Mouse (Mus musculus) spleen, adult 2 months (tissue): ENCODE data around the gene Prss3. TPM values are rescaled to one million over a fixed set of nuclear protein-coding genes. Genes with fewer than 3 reads are reported as not detected.
"Not testable (repeated sequence)": the region's sequence is repeated elsewhere in the genome, so short reads cannot be mapped to it uniquely, and the experiment has no call there.

Experiments
- DNase-seq, 2 experiments: peaks; one replicate each; pipeline versions ENCODE4 v3.0.0 to v3.0.0-alpha.2; 2012 to 2021; ENCODE audit warnings: low spot score in 2 of 2, low read depth in 1 of 2
- H3K27ac ChIP-seq: fragments of 200-500 bp; 2 replicates; pipeline ENCODE4 v1.5.1; 2012; ENCODE audit warnings: low read length, inconsistent platforms; ENCODE audit not compliant: insufficient read depth
- H3K27me3 ChIP-seq: fragments of 200-500 bp; 2 replicates; pipeline ENCODE4 v1.6.1; 2012; ENCODE audit warnings: mild to moderate bottlenecking, moderate library complexity, low read length, inconsistent platforms; ENCODE audit not compliant: control insufficient read depth, insufficient read depth
- H3K36me3 ChIP-seq: fragments of 200-500 bp; 2 replicates; pipeline ENCODE4 v1.6.1; 2012; ENCODE audit warnings: mild to moderate bottlenecking, low read length, inconsistent platforms; ENCODE audit not compliant: control insufficient read depth, insufficient read depth
- H3K4me1 ChIP-seq: fragments of 200-500 bp; 2 replicates; pipeline ENCODE4 v1.6.1; 2011; ENCODE audit warnings: inconsistent platforms; ENCODE audit not compliant: control insufficient read depth, insufficient read depth, insufficient read length
- H3K4me3 ChIP-seq: fragments of 200-500 bp; 2 replicates; pipeline ENCODE4 v1.5.1; 2011; ENCODE audit warnings: mild to moderate bottlenecking, inconsistent platforms; ENCODE audit not compliant: insufficient read depth, insufficient read length; ENCODE audit errors: extremely low read depth
- CTCF ChIP-seq: fragments of 200-500 bp; IDR thresholded peaks from 2 replicates; pipeline ENCODE4 v1.5.1; 2011; ENCODE audit warnings: mild to moderate bottlenecking, inconsistent platforms; ENCODE audit not compliant: insufficient read depth, insufficient read length, insufficient replicate concordance; ENCODE audit errors: extremely low read depth
- POLR2A ChIP-seq: fragments of 200-500 bp; IDR thresholded peaks from 2 replicates; pipeline ENCODE4 v1.6.1; 2011; ENCODE audit warnings: low read depth, low read length, inconsistent platforms
- WGBS: fragments of 180-500 bp; shearing (Covaris S2); methylation state at CpG from one replicate; pipeline ENCODE4 v1.1.7; 2018; 5-methylcytosine and 5-hydroxymethylcytosine counted together
- polyA plus RNA-seq: library from polyadenylated mRNA; depleted of rRNA; stranded (reverse); fragments of >200 nt; gene quantifications from 2 replicates; pipeline ENCODE4 v1.2.3, GENCODE M21; 2012; rRNA removed

The Prss3 gene
- 80.5 and 489 TPM in 2 replicates for polyA plus RNA-seq

GRCm38 (mm10) chr6:41377578-41377977 lies at the start of gene Prss3:
Gene Prss3, minus strand, starts transcription at chr6:41377678.
- not testable (repeated sequence) for DNase-seq, H3K27ac ChIP-seq, H3K4me3 ChIP-seq, H3K4me1 ChIP-seq, H3K36me3 ChIP-seq, H3K27me3 ChIP-seq

DNA sequence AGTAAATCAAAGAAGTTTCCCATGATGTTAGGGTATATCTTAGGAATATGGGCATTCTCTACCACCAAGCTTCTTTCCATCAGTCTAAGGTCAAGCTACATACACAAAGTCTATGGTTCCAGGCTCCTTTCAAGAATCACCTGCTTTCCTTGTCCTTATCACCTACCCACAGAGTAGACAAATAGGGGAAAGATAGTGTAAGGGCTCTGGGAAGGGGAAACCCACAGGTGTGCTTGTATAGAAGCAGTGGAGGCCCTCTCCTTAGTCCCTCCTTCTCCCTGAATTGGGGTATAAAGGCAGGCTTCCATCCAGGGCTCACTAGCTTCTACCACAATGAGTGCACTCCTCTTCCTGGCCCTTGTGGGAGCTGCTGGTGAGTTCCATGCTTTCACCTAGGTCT lies 14.6 kb upstream of the Prss3 start, which contains the start of gene Gm5771:
Gene Gm5771 (plus strand): TSS at position 301 of the 400 bp plus-strand sequence.
- not testable (repeated sequence) for H3K27me3 ChIP-seq, H3K36me3 ChIP-seq, DNase-seq, H3K27ac ChIP-seq, H3K4me1 ChIP-seq, H3K4me3 ChIP-seq

GRCm38 (mm10) chr6:41391640-41392039 lies 14.2 kb upstream of the Prss3 start:
- not testable (repeated sequence) for H3K36me3 ChIP-seq, DNase-seq, H3K4me1 ChIP-seq, H3K4me3 ChIP-seq, H3K27me3 ChIP-seq, H3K27ac ChIP-seq
- WGBS: 70% methylated on average over 1 of the region's 1 CpGs

DNA sequence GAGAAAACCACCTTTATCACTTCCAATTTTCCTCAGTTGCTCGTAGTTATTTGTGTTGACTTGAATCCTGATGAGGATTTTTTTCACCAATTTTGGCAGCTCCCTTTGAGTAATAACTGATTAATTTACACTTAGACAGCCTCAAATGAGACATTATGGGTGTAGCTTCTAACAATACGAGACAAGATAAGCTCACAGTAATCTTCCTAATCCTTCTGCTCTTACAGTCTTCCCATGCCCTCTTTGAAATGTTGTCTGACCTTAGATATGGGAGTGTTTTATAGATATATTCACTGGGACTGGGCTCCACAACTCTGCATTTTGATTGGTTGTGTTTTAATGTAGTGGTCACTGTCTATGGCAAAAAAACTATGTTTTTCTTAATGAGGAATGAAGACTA lies 9.3 kb upstream of the Prss3 start:
- Histone ChIP-seq H3K4me1 (no peaks in the 10 kb centered on the region), H3K4me3 (no peak overlapping the region), H3K27me3 (no peaks in the 10 kb centered on the region), H3K27ac (no peak overlapping the region), H3K36me3 (no peaks in the 10 kb centered on the region)
- 81% methylated on average over 2 of the region's 2 CpGs for whole genome bisulfite sequencing
- DNase-seq: no peak
- TF ChIP-seq POLR2A (no peak), CTCF (no peak)

GRCm38 (mm10) chr6:41373772-41374171 lies 3.7 kb downstream of the Prss3 start:
- H3K27ac ChIP-seq, H3K36me3 ChIP-seq, H3K4me3 ChIP-seq, DNase-seq, H3K27me3 ChIP-seq, H3K4me1 ChIP-seq: not testable (repeated sequence)
- 34% methylated on average over 2 of the region's 2 CpGs for WGBS

GRCm38 (mm10) chr6:41353932-41354331 lies 23.5 kb downstream of the Prss3 start, which contains the start of gene Try10:
Gene Try10, plus strand, starts transcription at chr6:41354105.
- TF ChIP-seq POLR2A (no peak), CTCF (no peak)
- Histone ChIP-seq H3K4me1 (no peaks in the 10 kb centered on the region), H3K36me3 (no peaks in the 10 kb centered on the region), H3K27me3 (no peaks in the 10 kb centered on the region), H3K4me3 (no peak within 1 kb of the TSS), H3K27ac (no peak within 1 kb of the TSS)
- no peak for DNase-seq
- WGBS: 80% methylated on average over 2 of the region's 2 CpGs

Other genes with a start within 250 kb of the Prss3 start
- gene Try4, start 75.4 kb downstream of the Prss3 start, polyA plus RNA-seq: 7,384 and 7,585 TPM in 2 replicates
- gene Try5, start 60.8 kb downstream of the Prss3 start, polyA plus RNA-seq: 2,461 and 4,668 TPM in 2 replicates
- 59.7 and 79.4 TPM in 2 replicates for gene Try10, start 23.6 kb downstream of the Prss3 start, polyA plus RNA-seq
- gene Gm5771, start 14.7 kb upstream of the Prss3 start, polyA plus RNA-seq: 12.2 and 155 TPM in 2 replicates
- 2.4 and 41.1 TPM in 2 replicates for gene Gm10334, start 68.5 kb upstream of the Prss3 start, polyA plus RNA-seq
- 10.3 and 12.5 TPM in 2 replicates for gene Prss1, start 81.3 kb upstream of the Prss3 start, polyA plus RNA-seq
- 9,234 and 9,806 TPM in 2 replicates for gene Prss2, start 144.1 kb upstream of the Prss3 start, polyA plus RNA-seq
- gene Ephb6, start 227.8 kb upstream of the Prss3 start, polyA plus RNA-seq: 7.2 and 7.5 TPM in 2 replicates